Mouse (Mus musculus) stomach, postnatal 0 days (tissue): ENCODE data around the gene Cfap99.

Experiments used
- CTCF ChIP-seq: IDR thresholded peaks from 2 replicates; pipeline ENCODE4 v1.5.1; 2016; ENCODE audit warnings: antibody characterized with exemption, low read depth, mild to moderate bottlenecking, moderate library complexity
- EP300 ChIP-seq: optimal IDR thresholded peaks from 2 replicates; pipeline ENCODE3; 2016; ENCODE audit warnings: antibody characterized with exemption

GRCm38 (mm10) chr5:34243062-34243461, 45.3 kb upstream of the Cfap99 start:
- TF ChIP-seq EP300 (no peak), CTCF (no peak)
